Mouse (Mus musculus): ENCODE measurements around the gene Il12b. TPM values are rescaled to one million over a fixed set of nuclear protein-coding genes. Genes with fewer than 3 reads are reported as not detected.

Gene Il12b
- total RNA-seq, 1 experiment from 2014 or later: not detected

Other genes starting within 250 kb of the Il12b start
- 17.4 and 30.9 TPM in 2 replicates for gene Ublcp1, start 70.4 kb downstream of the Il12b start, total RNA-seq (2017)
- 29.1 and 42.5 TPM in 2 replicates for gene Rnf145, start 118.9 kb downstream of the Il12b start, total RNA-seq (2017)
- gene Ebf1, start 217.3 kb downstream of the Il12b start, total RNA-seq (2017): not detected in 2 replicates

All from common myeloid progenitor, adult 5-6 weeks (primary cell).